Mouse (Mus musculus) embryo, embryonic 10 days (tissue): ENCODE measurements around the gene Crybb2.

Experiments used
- DNase-seq: peaks from one replicate; pipeline ENCODE4 v3.0.0-alpha.2; 2015; ENCODE audit warnings: low spot score

Crybb2 gene

GRCm38 (mm10) chr5:113031201-113031754, 38.6 kb downstream of the Crybb2 start:
- no peak for DNase-seq

GRCm38 (mm10) chr5:113030082-113030481, 39.8 kb downstream of the Crybb2 start:
- no peak for DNase-seq

GRCm38 (mm10) chr5:113026706-113027105, 43.2 kb downstream of the Crybb2 start:
- no peak for DNase-seq

DNA sequence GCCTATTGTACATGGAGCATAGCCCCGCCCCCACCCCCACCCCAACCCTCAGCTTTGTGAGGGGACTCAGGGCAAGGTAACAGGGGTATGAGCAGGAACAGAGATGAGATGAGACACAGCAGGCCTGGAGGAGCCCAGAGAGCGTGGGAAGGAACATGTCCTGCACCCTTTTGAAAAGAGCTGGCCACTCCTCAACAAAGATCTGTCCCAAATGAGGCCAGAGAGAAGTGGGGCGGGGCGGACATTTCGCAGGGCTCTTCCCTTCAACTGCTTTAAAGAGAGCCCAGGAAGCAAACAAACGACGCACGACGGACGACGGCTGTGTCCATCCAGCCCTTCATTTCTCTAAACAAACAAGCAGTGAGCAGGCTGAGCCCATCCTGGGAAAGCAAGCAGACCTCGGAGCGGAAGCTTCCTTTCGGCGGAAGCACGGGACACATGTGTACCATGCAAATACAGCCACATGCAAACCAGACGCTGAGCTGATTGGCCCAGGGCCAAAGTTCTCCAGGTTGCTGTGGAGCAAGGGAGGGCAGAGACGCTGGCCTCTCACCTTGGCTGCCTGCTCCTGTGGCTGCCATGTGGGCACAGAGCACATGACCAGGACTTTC, 45.7 kb downstream of the Crybb2 start:
- DNase-seq = peak; percentile 41

DNA sequence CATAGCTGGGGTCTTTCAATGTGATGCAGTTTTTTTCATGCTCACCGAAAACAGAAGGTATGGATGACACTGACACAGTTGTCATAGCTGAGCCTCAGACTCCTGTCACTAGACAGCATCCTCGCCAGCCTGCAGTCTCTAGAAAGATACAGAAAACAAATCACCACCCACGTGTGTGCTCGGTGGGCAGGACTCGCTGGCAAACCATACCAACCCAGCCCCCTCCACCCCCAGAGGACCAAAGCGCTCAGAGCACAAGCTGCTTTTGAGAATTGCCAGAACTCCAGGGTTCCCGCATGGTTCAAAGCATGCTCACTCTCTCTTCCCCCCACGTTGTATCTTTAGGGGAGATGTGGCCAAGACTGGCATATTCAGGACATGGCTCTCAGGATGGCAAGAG, 51.7 kb downstream of the Crybb2 start:
- no peak for DNase-seq

- DNase-seq = no peak
These were observed 52.9 kb downstream of the Crybb2 start for GRCm38 (mm10) chr5:113017004-113017403.

GRCm38 (mm10) chr5:113015236-113016061, 54.5 kb downstream of the Crybb2 start, which contains the start of gene Grk3:
Gene Grk3 (minus strand): TSS chr5:113015791.
- DNase-seq = peak; percentile 74

DNA sequence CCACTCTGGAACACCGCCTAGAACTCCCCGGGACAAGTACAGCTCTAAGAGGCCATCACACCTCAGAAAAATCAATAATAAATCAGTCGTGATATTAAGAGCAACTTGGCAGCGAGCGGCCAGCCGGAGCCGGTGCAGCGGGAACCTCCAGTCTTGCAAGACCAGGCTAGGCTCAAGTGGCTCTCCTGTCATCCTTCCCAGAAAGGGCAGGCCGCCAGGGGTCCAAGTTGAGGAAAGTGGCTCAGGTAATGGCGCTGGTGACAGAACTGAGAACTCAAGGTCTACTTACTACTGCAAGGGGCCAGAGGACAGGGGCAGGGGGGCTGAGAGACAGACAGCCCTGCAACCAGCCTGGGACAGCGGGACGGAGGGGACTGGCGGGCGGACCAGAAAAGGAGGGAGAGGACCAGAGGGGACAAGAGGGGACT, 55.1 kb downstream of the Crybb2 start:
- DNase-seq = peak; percentile 48

DNA sequence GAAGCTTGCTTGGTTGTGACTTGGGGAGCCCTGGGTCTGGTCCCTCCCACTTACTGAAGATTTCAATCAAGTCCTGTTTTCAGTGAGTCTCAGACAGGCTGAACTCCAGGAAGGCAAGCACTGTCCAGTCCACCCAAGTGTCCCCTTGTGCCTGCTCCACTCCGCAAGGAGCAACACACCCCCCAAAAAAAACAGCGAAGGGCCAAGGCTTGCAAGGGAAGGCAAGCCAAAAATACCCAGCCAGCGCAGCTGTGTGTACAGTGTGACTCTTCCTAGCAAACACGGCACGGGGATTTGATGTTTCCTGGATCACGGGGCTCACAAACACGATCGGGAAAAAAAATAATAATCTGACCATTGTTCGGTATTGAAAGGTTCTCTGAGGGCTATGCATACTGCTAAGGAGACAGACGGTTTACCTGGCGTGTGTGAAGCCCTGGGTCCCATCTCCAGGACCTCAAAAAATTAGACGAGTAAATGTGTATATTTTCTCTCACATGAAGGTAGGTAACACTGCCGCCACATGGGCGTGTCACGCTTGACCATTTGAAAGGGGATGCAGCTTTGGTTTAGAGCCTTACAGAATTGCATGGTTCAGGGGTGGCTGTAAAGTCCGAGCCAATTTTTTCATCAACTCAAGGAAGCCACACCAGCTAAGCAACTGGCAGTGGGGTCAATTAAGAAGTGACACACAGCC, 55.7 kb downstream of the Crybb2 start:
- no peak for DNase-seq

DNA sequence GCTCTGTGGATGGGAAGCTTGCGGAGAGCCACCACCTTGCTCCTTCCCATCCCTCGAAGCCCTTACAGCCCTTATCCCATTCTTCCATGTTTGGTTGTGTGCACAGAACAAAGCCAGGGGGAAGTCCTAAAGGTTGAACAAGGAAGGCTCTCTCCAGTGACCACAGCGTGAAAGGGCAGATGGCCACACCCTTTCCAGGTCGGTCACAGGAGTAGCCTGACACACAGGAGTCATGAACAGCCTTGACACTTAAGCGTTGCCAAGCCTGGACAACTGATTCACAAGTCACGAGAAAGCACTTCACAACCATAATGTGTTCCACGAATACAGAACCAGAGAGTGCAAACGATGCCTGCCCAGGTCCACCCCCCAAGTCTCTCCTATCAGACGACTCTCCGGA, 58.0 kb downstream of the Crybb2 start:
- no peak for DNase-seq

GRCm38 (mm10) chr5:113009183-113009820, 60.6 kb downstream of the Crybb2 start:
- no peak for DNase-seq

GRCm38 (mm10) chr5:113008496-113008895, 61.4 kb downstream of the Crybb2 start:
- DNase-seq = no peak
